Mouse (Mus musculus) fibroblast of lung, adult 2 months (primary cell): ENCODE data around the gene Shank2.

Experiments
- DNase-seq: peaks from one replicate; pipeline ENCODE4 v3.0.0-alpha.2; 2011; ENCODE audit warnings: low read depth

Gene Shank2

GRCm38 (mm10) chr7:144338694-144339093, 337.0 kb downstream of the Shank2 start:
- no peak for DNase-seq

GRCm38 (mm10) chr7:144340376-144340775, 338.6 kb downstream of the Shank2 start:
- DNase-seq, result peak; percentile 27

- DNase-seq, result no peak
Measured at GRCm38 (mm10) chr7:144366133-144366532, 364.4 kb downstream of the Shank2 start.

- no peak for DNase-seq
Measured at GRCm38 (mm10) chr7:144373059-144373458, 371.3 kb downstream of the Shank2 start.

- no peak for DNase-seq
Measured at GRCm38 (mm10) chr7:144375483-144375882, 373.8 kb downstream of the Shank2 start.

GRCm38 (mm10) chr7:144378254-144378653, 376.5 kb downstream of the Shank2 start:
- no peak for DNase-seq

- DNase-seq, result no peak
Measured at GRCm38 (mm10) chr7:144379243-144379884, 377.6 kb downstream of the Shank2 start.

- no peak for DNase-seq
Measured at GRCm38 (mm10) chr7:144381588-144381987, 379.9 kb downstream of the Shank2 start.

- DNase-seq, result no peak
Measured at GRCm38 (mm10) chr7:144387537-144387936, 385.8 kb downstream of the Shank2 start.

GRCm38 (mm10) chr7:144389704-144390103, 388.0 kb downstream of the Shank2 start:
- DNase-seq, result no peak

- DNase-seq, result no peak
Measured at GRCm38 (mm10) chr7:144390676-144391075, 388.9 kb downstream of the Shank2 start.

- no peak for DNase-seq
Measured at GRCm38 (mm10) chr7:144391727-144392126, 390.0 kb downstream of the Shank2 start.

- DNase-seq, result no peak
Measured at GRCm38 (mm10) chr7:144402492-144402891, 400.8 kb downstream of the Shank2 start.

- no peak for DNase-seq
Measured at GRCm38 (mm10) chr7:144407675-144408074, 405.9 kb downstream of the Shank2 start.

- no peak for DNase-seq
Measured at GRCm38 (mm10) chr7:144408464-144409000, 406.8 kb downstream of the Shank2 start.

GRCm38 (mm10) chr7:144409682-144410081, 408.0 kb downstream of the Shank2 start:
- no peak for DNase-seq

GRCm38 (mm10) chr7:144411967-144412906, 410.5 kb downstream of the Shank2 start:
- no peak for DNase-seq

GRCm38 (mm10) chr7:144414632-144415031, 412.9 kb downstream of the Shank2 start:
- DNase-seq, result no peak

- no peak for DNase-seq
Measured at GRCm38 (mm10) chr7:144415795-144416194, 414.1 kb downstream of the Shank2 start.

- DNase-seq, result no peak
Measured at GRCm38 (mm10) chr7:144417234-144417633, 415.5 kb downstream of the Shank2 start.

GRCm38 (mm10) chr7:144417644-144418343, 416.1 kb downstream of the Shank2 start:
- peak; percentile 70 for DNase-seq

GRCm38 (mm10) chr7:144420552-144420951, 418.8 kb downstream of the Shank2 start:
- DNase-seq, result no peak
